Mouse (Mus musculus): Measurements from ENCODE around the gene Rbbp4.

GRCm38 (mm10) chr4:129276453-129276865 is 58.7 kb downstream of the Rbbp4 start:
- TF ChIP-seq EP300 (IDR thresholded peaks at IDR 0.05): no peak
- peak; percentile 100 for TF ChIP-seq CTCF (IDR thresholded peaks at IDR 0.05)

Measured in lung, postnatal 0 days (tissue).